Comparison of ENCODE assay signal across 21 mouse cellular contexts in the genomic region with DNA sequence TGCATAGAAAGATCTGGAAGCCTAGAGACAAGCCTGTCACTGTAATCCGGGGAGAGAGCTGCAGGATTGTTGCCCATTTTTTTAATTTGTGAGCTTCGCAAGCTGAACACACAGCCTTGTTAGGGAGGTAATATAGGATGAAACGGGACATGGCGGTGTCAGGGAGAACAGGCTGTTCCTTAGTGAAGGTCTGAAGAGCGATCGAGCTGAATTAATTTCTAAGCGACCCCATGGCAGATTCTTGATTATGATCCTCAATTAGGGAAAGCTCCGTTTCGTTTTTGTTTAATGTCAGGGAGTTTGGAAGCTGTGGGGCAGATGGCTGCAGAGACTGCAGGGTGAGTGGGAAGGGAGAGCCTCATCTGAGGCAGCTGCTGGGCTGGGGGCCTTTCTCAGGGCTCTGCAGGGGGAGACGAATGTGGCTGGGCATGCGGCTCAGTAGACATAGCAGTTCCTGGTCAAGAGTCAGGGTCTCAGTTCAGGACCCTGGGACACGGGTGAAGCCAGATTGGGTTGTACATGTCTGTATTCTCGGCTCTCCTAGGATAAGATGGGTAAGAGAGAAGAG. TPM values are rescaled to one million over a fixed set of nuclear protein-coding genes. Genes with fewer than 3 reads are reported as not detected.
A peak's percentile ranks its signal among the peaks of the same experiment; 100 is the strongest.
DNase-seq lines count a peak whose midpoint lies in the region; ATAC-seq and TF ChIP-seq lines count a peak whose summit lies in the region.
"Had no signal": no experiment of that assay in that cellular context is flagged by ENCODE, and none has a peak within 500 bp of the region (broad histone marks: within the 10 kb centered on the region; RNA-seq: fewer than 3 reads in every experiment).

No protein-coding gene starts in this region.

- no peak overlapping the region for H3K4me3 ChIP-seq in heart, embryonic 10.5 days
- H3K4me3 ChIP-seq in midbrain, embryonic 13.5 days (replicated peaks), result no peak overlapping the region
- H3K4me3 ChIP-seq in midbrain, embryonic 16.5 days (ENCODE audit: low read depth, low read length), result no peak overlapping the region
- H3K4me3 ChIP-seq in forebrain, embryonic 15.5 days, result no peak overlapping the region
- H3K4me3 ChIP-seq in stomach, postnatal 0 days (ENCODE audit: low read depth, low read length), result no peak overlapping the region
- no peak overlapping the region for H3K4me3 ChIP-seq in lung, adult 2 months (replicated peaks; ENCODE audit: extremely low read depth, low read depth, low read length)
- H3K4me3 ChIP-seq: embryonic facial prominence, embryonic 15.5 days; heart, embryonic 15.5 days; hindbrain, embryonic 10.5 days; limb, embryonic 10.5 days; lung, embryonic 15.5 days; midbrain, embryonic 12.5 days had no signal

- no peak for TF ChIP-seq EP300 in stomach, postnatal 0 days (optimal IDR thresholded peaks at IDR 0.05)

- H3K36me3 ChIP-seq in heart, embryonic 10.5 days, result no peaks in the 10 kb centered on the region
- H3K36me3 ChIP-seq in midbrain, embryonic 13.5 days, result no peaks in the 10 kb centered on the region
- H3K36me3 ChIP-seq in midbrain, embryonic 16.5 days (ENCODE audit: control insufficient read depth, insufficient read depth, low read length), result no peaks in the 10 kb centered on the region
- no peaks in the 10 kb centered on the region for H3K36me3 ChIP-seq in forebrain, embryonic 15.5 days
- H3K36me3 ChIP-seq in stomach, postnatal 0 days (ENCODE audit: control insufficient read depth, insufficient read depth, low read length), result no peaks in the 10 kb centered on the region
- H3K36me3 ChIP-seq: embryonic facial prominence, embryonic 15.5 days; heart, embryonic 15.5 days; hindbrain, embryonic 10.5 days; limb, embryonic 10.5 days; lung, embryonic 15.5 days; midbrain, embryonic 12.5 days had no signal

- peaks cover 8% of the 10 kb centered on the region; the same call in 1 of the 2 replicates for H3K9me3 ChIP-seq in heart, embryonic 10.5 days
- peaks cover 8% of the 10 kb centered on the region; the same call in 1 of the 2 replicates for H3K9me3 ChIP-seq in midbrain, embryonic 13.5 days
- H3K9me3 ChIP-seq in midbrain, embryonic 16.5 days (replicated peaks; ENCODE audit: control insufficient read depth, low read length, poor library complexity, severe bottlenecking), result no peaks in the 10 kb centered on the region; the same call in 1 of the 2 replicates
- peaks cover 7% of the 10 kb centered on the region; the same call in 1 of the 2 replicates for H3K9me3 ChIP-seq in forebrain, embryonic 15.5 days
- no peaks in the 10 kb centered on the region for H3K9me3 ChIP-seq in stomach, postnatal 0 days (ENCODE audit: control insufficient read depth, low read length)
- H3K9me3 ChIP-seq: heart, embryonic 15.5 days; lung, embryonic 15.5 days had no signal

- H3K27me3 ChIP-seq in heart, embryonic 10.5 days (ENCODE audit: insufficient read depth, poor library complexity, severe bottlenecking), result no peaks in the 10 kb centered on the region; the same call in 1 of the 2 replicates
- H3K27me3 ChIP-seq in midbrain, embryonic 13.5 days, result no peaks in the 10 kb centered on the region
- no peaks in the 10 kb centered on the region for H3K27me3 ChIP-seq in midbrain, embryonic 16.5 days (ENCODE audit: control insufficient read depth, insufficient read depth, low read depth, low read length)
- no peaks in the 10 kb centered on the region for H3K27me3 ChIP-seq in forebrain, embryonic 15.5 days
- H3K27me3 ChIP-seq in stomach, postnatal 0 days (ENCODE audit: control insufficient read depth, insufficient read depth, low read length), result no peaks in the 10 kb centered on the region
- H3K27me3 ChIP-seq: embryonic facial prominence, embryonic 15.5 days; heart, embryonic 15.5 days; lung, embryonic 15.5 days; midbrain, embryonic 12.5 days had no signal

- TF ChIP-seq CTCF in stomach, postnatal 0 days (IDR thresholded peaks at IDR 0.05; ENCODE audit: low read depth), result no peak
- TF ChIP-seq CTCF in lung, adult 2 months (IDR thresholded peaks at IDR 0.05; ENCODE audit: insufficient read depth, low read length), result no peak

- no peak overlapping the region for H3K9ac ChIP-seq in midbrain, embryonic 13.5 days (replicated peaks)
- no peak overlapping the region for H3K9ac ChIP-seq in midbrain, embryonic 16.5 days (ENCODE audit: low read depth, low read length)
- H3K9ac ChIP-seq in forebrain, embryonic 15.5 days (replicated peaks), result no peak overlapping the region
- no peak overlapping the region for H3K9ac ChIP-seq in stomach, postnatal 0 days (ENCODE audit: low read length)
- H3K9ac ChIP-seq: embryonic facial prominence, embryonic 15.5 days; heart, embryonic 15.5 days; lung, embryonic 15.5 days; midbrain, embryonic 12.5 days had no signal

- intact Hi-C loops in heart, postnatal 14 days (cut with DNase I), result no loop called here

- H3K4me2 ChIP-seq in midbrain, embryonic 13.5 days (replicated peaks), result 0 out of 2 replicates have a peak overlapping the region, but pooled peaks have one; percentile 1
- no peak overlapping the region for H3K4me2 ChIP-seq in midbrain, embryonic 16.5 days (ENCODE audit: low read length)
- H3K4me2 ChIP-seq in forebrain, embryonic 15.5 days (replicated peaks), result peak overlapping the region; percentile 18; the same call in 1 of the 2 replicates
- 0 out of 2 replicates have a peak overlapping the region, but pooled peaks have one; percentile 1 for H3K4me2 ChIP-seq in stomach, postnatal 0 days (replicated peaks; ENCODE audit: low read depth)
- H3K4me2 ChIP-seq: embryonic facial prominence, embryonic 15.5 days; heart, embryonic 15.5 days; liver, embryonic 11.5 days; lung, embryonic 15.5 days; midbrain, embryonic 12.5 days had no signal

- H3K27ac ChIP-seq in heart, embryonic 10.5 days, result peak overlapping the region; percentile 47; the same call in 1 of the 2 replicates
- no peak overlapping the region for H3K27ac ChIP-seq in midbrain, embryonic 13.5 days
- no peak overlapping the region for H3K27ac ChIP-seq in midbrain, embryonic 16.5 days (ENCODE audit: low read length)
- H3K27ac ChIP-seq in forebrain, embryonic 15.5 days (replicated peaks), result 0 out of 2 replicates have a peak overlapping the region, but pooled peaks have one; percentile 6
- H3K27ac ChIP-seq in stomach, postnatal 0 days (replicated peaks), result no peak overlapping the region
- H3K27ac ChIP-seq: embryonic facial prominence, embryonic 15.5 days; heart, embryonic 15.5 days; hindbrain, embryonic 10.5 days; limb, embryonic 10.5 days; lung, embryonic 15.5 days; macrophage; midbrain, embryonic 12.5 days had no signal

- no peaks in the 10 kb centered on the region for H3K4me1 ChIP-seq in heart, embryonic 10.5 days
- H3K4me1 ChIP-seq in midbrain, embryonic 13.5 days (replicated peaks), result peaks cover 6% of the 10 kb centered on the region
- no peaks in the 10 kb centered on the region for H3K4me1 ChIP-seq in midbrain, embryonic 16.5 days (ENCODE audit: control insufficient read depth, insufficient read depth, low read length)
- peaks cover 10% of the 10 kb centered on the region for H3K4me1 ChIP-seq in forebrain, embryonic 15.5 days
- H3K4me1 ChIP-seq in stomach, postnatal 0 days (replicated peaks; ENCODE audit: control insufficient read depth, insufficient read depth), result no peaks in the 10 kb centered on the region
- H3K4me1 ChIP-seq in lung, adult 2 months (ENCODE audit: control insufficient read depth, insufficient read depth, low read length), result no peaks in the 10 kb centered on the region
- H3K4me1 ChIP-seq: heart, embryonic 15.5 days; lung, embryonic 15.5 days had no signal

- no peak for TF ChIP-seq POLR2A in lung, adult 2 months (IDR thresholded peaks at IDR 0.05; ENCODE audit: borderline replicate concordance, extremely low read depth, low read depth, low read length)

- WGBS in heart, embryonic 10.5 days, result 88% methylated on average over 13 of the region's 13 CpGs
- WGBS in midbrain, embryonic 13.5 days, result 63% methylated on average over 13 of the region's 13 CpGs
- 40% methylated on average over 13 of the region's 13 CpGs for WGBS in midbrain, embryonic 16.5 days
- 32% methylated on average over 13 of the region's 13 CpGs for WGBS in forebrain, embryonic 15.5 days
- 51% methylated on average over 13 of the region's 13 CpGs for WGBS in stomach, postnatal 0 days
- WGBS in lung, adult 2 months, result 77% methylated on average over 13 of the region's 13 CpGs

- no peak for ATAC-seq in midbrain, embryonic 13.5 days
- no peak for ATAC-seq in midbrain, embryonic 16.5 days
- peak; percentile 51; the same call in 1 of the 2 replicates for ATAC-seq in forebrain, embryonic 15.5 days (replicated peaks)
- no peak for ATAC-seq in stomach, postnatal 0 days (ENCODE audit: low FRiP score, low TSS enrichment)
- ATAC-seq: intestine, postnatal 0 days had no signal

- DNase-seq in heart, embryonic 10.5 days (ENCODE audit: low spot score), result no peak
- DNase-seq in heart, postnatal 14 days, result no peak
- no peak for DNase-seq in stomach, postnatal 0 days (ENCODE audit: low spot score)
- no peak for DNase-seq in ovary, postnatal 14 days (ENCODE audit: low spot score)
- DNase-seq in lung, adult 2 months, result no peak
- DNase-seq: adrenal gland, postnatal 25 days; cerebellum, adult 2 months; heart, adult 18-20 months; thymus, postnatal 25 days had no signal

RNA-seq across cellular contexts. Expression of a gene that starts 47.4 kb away (rescaled TPM):
- 0.11 TPM in 1 of 2 replicates, not detected in the other for polyA plus RNA-seq in heart, embryonic 10.5 days (2016; fragmentation: Nextera tagmentation; extraction: Ambion mirVana)
- 1 to 10 TPM in 1 of 2 experiments, under 1 TPM in 1; 0.41 to 2.0 TPM for total RNA-seq in heart, postnatal 14 days (2021)
- polyA plus RNA-seq in midbrain, embryonic 13.5 days (2015; fragmentation: Nextera tagmentation; extraction: Ambion mirVana), result 0.07 TPM in 1 of 2 replicates, not detected in the other
- 0.11 TPM in 1 of 2 replicates, not detected in the other for polyA plus RNA-seq in midbrain, embryonic 16.5 days (2015; fragmentation: Nextera tagmentation; extraction: Ambion mirVana)
- polyA plus RNA-seq in forebrain, embryonic 15.5 days (2015; fragmentation: Nextera tagmentation; extraction: Ambion mirVana), result 0.06 and 0.08 TPM in 2 replicates
- polyA plus RNA-seq in stomach, postnatal 0 days (2015; fragmentation: Nextera tagmentation; extraction: Ambion mirVana), result 0.13 and 0.18 TPM in 2 replicates
- 12.3 and 15.3 TPM in 2 replicates for polyA plus RNA-seq in lung, adult 2 months (2012; rRNA removed)

Comparison
In these comparisons a context has a peak if more than half of its experiments do, and no peak if none do; other contexts are left out.
1. H3K27ac ChIP-seq: peak in heart, embryonic 10.5 days (single experiment) and forebrain, embryonic 15.5 days (single experiment); none in midbrain, embryonic 13.5 days (single experiment), midbrain, embryonic 16.5 days (single experiment) and stomach, postnatal 0 days (single experiment).
2. RNA of a gene that starts 47.4 kb away (polyA plus RNA-seq): 12.3 to 15.3 TPM in lung, adult 2 months; 0.13 to 0.18 TPM in stomach, postnatal 0 days, 0.11 TPM in heart, embryonic 10.5 days, 0.07 TPM in midbrain, embryonic 13.5 days, 0.06 to 0.08 TPM in forebrain, embryonic 15.5 days and 0.11 TPM in midbrain, embryonic 16.5 days; every median in the first group is over 10 times any median in the second.